Mouse (Mus musculus): Measurements from ENCODE around the gene Mrps15.

GRCm38 (mm10) chr4:126024303-126024900 is 22.3 kb upstream of the Mrps15 start, which contains the start of gene Csf3r:
- no peak for TF ChIP-seq CTCF (IDR thresholded peaks at IDR 0.05; ENCODE audit: borderline replicate concordance, insufficient read depth, low read depth, low read length)
- TF ChIP-seq POLR2A (IDR thresholded peaks at IDR 0.05; ENCODE audit: borderline replicate concordance, insufficient read depth, low read length): no peak

Data from cerebellum, adult 2 months (tissue).